Mouse (Mus musculus): ENCODE measurements around the gene Plcb4.

- TF ChIP-seq CTCF (IDR thresholded peaks at IDR 0.05; ENCODE audit: extremely low read depth, insufficient read depth, low read length): no peak
- TF ChIP-seq POLR2A (IDR thresholded peaks at IDR 0.05; ENCODE audit: extremely low read depth, insufficient read depth, low read length): no peak
These were observed 50.0 kb downstream of the Plcb4 start for GRCm38 (mm10) chr2:135708796-135709195.
